Mouse (Mus musculus) G1E (cell line): ENCODE results near the gene Cobll1. TPM values are rescaled to one million over a fixed set of nuclear protein-coding genes. Genes with fewer than 3 reads are reported as not detected.

ENCODE experiments used
- ATAC-seq: 2 replicates; pipeline ENCODE4 v1.8.0; 2016; ENCODE audit warnings: mild to moderate bottlenecking; ENCODE audit not compliant: insufficient number of reproducible peaks, poor library complexity, low FRiP score, severe bottlenecking; ENCODE audit errors: extremely low read depth
- DNase-seq: peaks from one replicate; pipeline ENCODE4 v3.0.0; 2012; ENCODE audit warnings: low spot score
- H3K27me3 ChIP-seq: 2 replicates; pipeline ENCODE4 v1.6.1; 2012; ENCODE audit warnings: mild to moderate bottlenecking, low read length, inconsistent platforms; ENCODE audit not compliant: insufficient read depth
- H3K36me3 ChIP-seq: replicated peaks from 2 replicates; pipeline ENCODE3; 2012; ENCODE audit warnings: mild to moderate bottlenecking, inconsistent platforms
- H3K4me1 ChIP-seq: 2 replicates; pipeline ENCODE4 v1.6.1; 2012; ENCODE audit warnings: low read depth, low read length, inconsistent platforms, mixed read lengths; ENCODE audit not compliant: insufficient read depth
- H3K4me3 ChIP-seq: 2 replicates; pipeline ENCODE4 v1.5.1; 2012; ENCODE audit warnings: low read depth, mild to moderate bottlenecking, inconsistent platforms, low read length, moderate library complexity, mixed read lengths
- H3K9me3 ChIP-seq: replicated peaks from 2 replicates; pipeline ENCODE4 v1.6.1; 2012; ENCODE audit warnings: inconsistent platforms
- CTCF ChIP-seq: IDR thresholded peaks from 2 replicates; pipeline ENCODE4 v1.5.1; 2012; ENCODE audit warnings: low read depth, low read length, inconsistent platforms, mixed read lengths
- GATA1 ChIP-seq: IDR thresholded peaks from 2 replicates; pipeline ENCODE4 v1.6.1; 2012; ENCODE audit warnings: borderline replicate concordance, low read length, inconsistent platforms, mixed read lengths
- GATA2 ChIP-seq: IDR thresholded peaks from 2 replicates; pipeline ENCODE4 v1.6.1; 2012; ENCODE audit warnings: low read depth, low read length, inconsistent platforms, borderline replicate concordance
- POLR2AphosphoS5 ChIP-seq: IDR thresholded peaks from 2 replicates; pipeline ENCODE4 v1.6.1; 2012; ENCODE audit warnings: low read depth, low read length, inconsistent platforms; ENCODE audit not compliant: insufficient replicate concordance
- TAL1 ChIP-seq: conservative IDR thresholded peaks from 2 replicates; pipeline ENCODE4 v1.6.1; 2012; ENCODE audit warnings: low read depth, low read length, inconsistent platforms, mixed read lengths
- polyA plus RNA-seq: library from polyadenylated mRNA; stranded (reverse); fragments of >175 nt; gene quantifications from 2 replicates; pipeline ENCODE4 v1.2.3, GENCODE M21; 2012
- total RNA-seq, 2 experiments: library from RNA; stranded (forward) in 1 of 2; stranded (reverse) in 1 of 2; fragments of 200-1000 nt in 1 of 2; fragments of >200 nt in 1 of 2; fragmentation: Nextera tagmentation in 1 of 2; gene quantifications; 2 replicates each; pipeline ENCODE4 v1.2.3; 2014 to 2017

Gene Cobll1
- total and polyA plus RNA-seq, 3 experiments = 0.11 to 1.9 TPM; not detected in 1

GRCm38 (mm10) chr2:65093990-65094389 lies 145.2 kb downstream of the Cobll1 start:
- no peaks in the 10 kb centered on the region for H3K27me3 ChIP-seq
- H3K4me1 ChIP-seq = no peaks in the 10 kb centered on the region
- H3K4me3 ChIP-seq = no peak overlapping the region
- ATAC-seq = no peak
- peaks cover 10% of the 10 kb centered on the region; the same call in 1 of the 2 replicates for H3K9me3 ChIP-seq
- no peaks in the 10 kb centered on the region for H3K36me3 ChIP-seq
- TF ChIP-seq GATA1 = no peak
- TF ChIP-seq GATA2 = no peak
- TF ChIP-seq POLR2AphosphoS5 = no peak
- TF ChIP-seq CTCF = no peak
- no peak for TF ChIP-seq TAL1
- DNase-seq = no peak

- H3K27me3 ChIP-seq = no peaks in the 10 kb centered on the region
- peaks cover 6% of the 10 kb centered on the region for H3K9me3 ChIP-seq
- H3K36me3 ChIP-seq = no peaks in the 10 kb centered on the region
- DNase-seq (no peak), ATAC-seq (no peak)
- no peak overlapping the region for H3K4me3 ChIP-seq
- TF ChIP-seq GATA2 = no peak
- TF ChIP-seq GATA1 = no peak
- no peak for TF ChIP-seq POLR2AphosphoS5
- no peak for TF ChIP-seq CTCF
- no peak for TF ChIP-seq TAL1
- no peaks in the 10 kb centered on the region for H3K4me1 ChIP-seq
Observed at GRCm38 (mm10) chr2:65090986-65091385, 148.2 kb downstream of the Cobll1 start.

DNA sequence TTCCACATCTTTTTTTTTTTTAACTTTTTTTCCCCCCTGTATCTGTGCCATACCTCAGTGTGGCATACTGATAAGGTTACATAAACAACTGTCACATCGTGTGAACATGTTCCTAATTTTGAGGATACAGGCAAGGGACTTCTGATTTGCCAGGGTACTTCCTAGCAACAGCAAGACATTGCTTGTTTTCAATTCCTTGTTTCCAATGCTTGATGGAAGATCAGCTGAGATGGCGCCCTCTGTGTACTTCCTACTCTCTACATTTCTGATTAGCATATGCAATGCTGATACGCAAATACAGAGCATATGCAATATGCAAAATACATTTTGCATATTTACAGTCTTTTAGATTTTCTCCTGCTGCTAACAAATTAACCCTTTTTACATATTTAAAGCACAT lies 152.0 kb downstream of the Cobll1 start:
- H3K4me1 ChIP-seq = no peaks in the 10 kb centered on the region
- no peaks in the 10 kb centered on the region for H3K27me3 ChIP-seq
- H3K9me3 ChIP-seq = peaks cover 5% of the 10 kb centered on the region
- no peak overlapping the region for H3K4me3 ChIP-seq
- ATAC-seq = no peak
- TF ChIP-seq GATA2 = no peak
- TF ChIP-seq TAL1 = no peak
- no peak for TF ChIP-seq POLR2AphosphoS5
- TF ChIP-seq GATA1 = no peak
- TF ChIP-seq CTCF = no peak
- no peaks in the 10 kb centered on the region for H3K36me3 ChIP-seq
- DNase-seq = no peak

- Histone ChIP-seq H3K27me3 (no peaks in the 10 kb centered on the region), H3K36me3 (no peaks in the 10 kb centered on the region), H3K9me3 (peaks cover 5% of the 10 kb centered on the region), H3K4me1 (no peaks in the 10 kb centered on the region), H3K4me3 (no peak overlapping the region)
- TF ChIP-seq GATA1 (no peak), TAL1 (no peak), CTCF (no peak), POLR2AphosphoS5 (no peak), GATA2 (no peak)
- no peak for ATAC-seq
- no peak for DNase-seq
Observed at GRCm38 (mm10) chr2:65083411-65083810, 155.8 kb downstream of the Cobll1 start.

DNA sequence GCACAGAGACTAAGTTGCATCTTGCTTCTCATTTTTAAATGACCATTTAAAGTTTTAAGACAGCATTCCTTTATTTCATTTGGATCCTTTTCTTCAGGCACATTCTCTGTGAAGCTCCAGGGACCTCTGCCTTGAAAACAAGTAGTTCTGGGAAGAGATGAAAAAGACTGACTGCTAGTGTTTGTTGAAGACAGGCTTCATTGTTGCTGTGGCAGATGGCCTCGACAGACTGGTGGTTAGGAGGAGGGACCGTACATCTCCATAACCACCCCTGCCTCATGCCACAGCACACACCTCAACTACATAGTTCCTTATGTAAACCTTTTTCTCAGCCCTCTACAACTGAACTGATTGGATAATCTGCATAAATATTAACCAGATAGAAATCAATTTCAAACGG lies 161.7 kb downstream of the Cobll1 start:
- no peaks in the 10 kb centered on the region for H3K4me1 ChIP-seq
- no peak overlapping the region for H3K4me3 ChIP-seq
- H3K27me3 ChIP-seq = no peaks in the 10 kb centered on the region
- ATAC-seq (no peak), DNase-seq (no peak)
- TF ChIP-seq GATA1 (no peak), GATA2 (no peak), CTCF (no peak), TAL1 (no peak), POLR2AphosphoS5 (no peak)
- no peaks in the 10 kb centered on the region for H3K36me3 ChIP-seq
- H3K9me3 ChIP-seq = peaks cover 3% of the 10 kb centered on the region; the same call in 1 of the 2 replicates

DNA sequence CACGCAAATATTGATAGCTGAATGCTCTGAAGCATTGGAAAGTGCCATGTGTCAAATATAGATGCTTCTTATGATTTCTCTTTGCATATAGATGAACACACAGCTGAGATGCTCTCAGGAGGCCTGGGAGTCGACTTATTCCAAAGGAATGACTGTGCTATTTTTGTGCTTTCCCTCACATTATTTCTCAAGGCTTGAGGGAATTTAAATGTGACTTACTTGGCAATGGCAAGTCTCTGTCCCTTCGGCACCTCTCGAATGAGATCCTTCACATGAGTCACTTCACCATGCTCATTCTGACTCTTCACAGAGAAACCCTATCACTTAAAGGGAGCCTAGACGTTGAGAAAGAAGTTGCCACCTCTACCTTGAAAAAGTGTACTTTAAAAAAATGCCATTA lies 163.4 kb downstream of the Cobll1 start:
- DNase-seq (no peak), ATAC-seq (no peak)
- Histone ChIP-seq H3K27me3 (no peaks in the 10 kb centered on the region), H3K4me3 (no peak overlapping the region), H3K9me3 (peaks cover 3% of the 10 kb centered on the region; the same call in 1 of the 2 replicates), H3K36me3 (no peaks in the 10 kb centered on the region), H3K4me1 (no peaks in the 10 kb centered on the region)
- TF ChIP-seq CTCF = no peak
- no peak for TF ChIP-seq POLR2AphosphoS5
- TF ChIP-seq TAL1 = no peak
- TF ChIP-seq GATA1 = no peak
- TF ChIP-seq GATA2 = no peak

DNA sequence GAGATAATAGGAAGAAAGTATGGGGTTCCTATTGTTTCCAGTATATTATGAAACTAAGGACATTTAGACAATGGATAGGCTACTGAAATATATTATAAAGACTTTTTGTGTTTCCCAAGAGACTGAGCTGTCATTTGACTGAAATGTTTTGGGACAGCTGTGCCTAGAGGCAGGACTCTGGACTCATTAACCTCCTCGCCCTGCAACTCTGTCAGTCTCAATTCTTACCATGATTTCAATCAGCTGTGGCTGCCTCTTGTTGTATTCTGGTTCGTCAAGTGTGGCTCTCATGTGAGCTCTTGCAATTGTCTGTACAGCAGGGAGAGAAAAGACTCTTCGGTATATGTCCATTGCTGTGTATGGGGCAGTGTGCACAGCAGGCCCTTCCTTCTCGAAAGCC lies 163.8 kb downstream of the Cobll1 start:
- peaks cover 3% of the 10 kb centered on the region; the same call in 1 of the 2 replicates for H3K9me3 ChIP-seq
- TF ChIP-seq POLR2AphosphoS5 (no peak), GATA1 (no peak), TAL1 (no peak), GATA2 (no peak)
- DNase-seq (no peak), ATAC-seq (no peak)
- no peaks in the 10 kb centered on the region for H3K36me3 ChIP-seq
- no peaks in the 10 kb centered on the region for H3K27me3 ChIP-seq
- no peaks in the 10 kb centered on the region for H3K4me1 ChIP-seq
- no peak overlapping the region for H3K4me3 ChIP-seq
